Mouse (Mus musculus): ENCODE measurements around the gene Fgf11. TPM values are rescaled to one million over a fixed set of nuclear protein-coding genes. Genes with fewer than 3 reads are reported as not detected.
A peak's percentile ranks its signal among the peaks of the same experiment; 100 is the strongest.

Gene Fgf11
- polyA plus RNA-seq, 1 experiment from 2014 or later: 3.6 TPM

GRCm38 (mm10) chr11:69800138-69800391 is 1.6 kb downstream of the Fgf11 start:
- no peaks in the 10 kb centered on the region; the same call in 1 of the 2 replicates for H3K36me3 ChIP-seq
- H3K27me3 ChIP-seq: peaks cover 63% of the 10 kb centered on the region
- H3K4me1 ChIP-seq: peaks cover 68% of the 10 kb centered on the region
- no peak overlapping the region for H3K27ac ChIP-seq
- peak overlapping the region; percentile 79 for H3K9ac ChIP-seq
- peak overlapping the region; percentile 56 for H3K4me3 ChIP-seq
- WGBS: 1% methylated on average over 11 of the region's 11 CpGs
- peak overlapping the region; percentile 98 for H3K4me2 ChIP-seq
- no peak for ATAC-seq (ENCODE audit: insufficient number of reproducible peaks, insufficient read depth, low FRiP score, low TSS enrichment, low read depth)
- H3K9me3 ChIP-seq: no peaks in the 10 kb centered on the region

- peaks cover 62% of the 10 kb centered on the region for H3K27me3 ChIP-seq
- peak overlapping the region; percentile 40 for H3K27ac ChIP-seq
- H3K9me3 ChIP-seq: no peaks in the 10 kb centered on the region
- ATAC-seq (ENCODE audit: insufficient number of reproducible peaks, insufficient read depth, low FRiP score, low TSS enrichment, low read depth): no peak
- peak overlapping the region; percentile 98 for H3K4me2 ChIP-seq
- WGBS: 21% methylated on average over 12 of the region's 12 CpGs
- H3K36me3 ChIP-seq: no peaks in the 10 kb centered on the region; the same call in 1 of the 2 replicates
- H3K4me1 ChIP-seq: peaks cover 63% of the 10 kb centered on the region
- 0 out of 2 replicates have a peak overlapping the region, but pooled peaks have one; percentile 8 for H3K9ac ChIP-seq
- H3K4me3 ChIP-seq: peak overlapping the region; percentile 56
Measured at GRCm38 (mm10) chr11:69799394-69800137, 2.1 kb downstream of the Fgf11 start.

GRCm38 (mm10) chr11:69797924-69798323 is 3.7 kb downstream of the Fgf11 start:
- no peak overlapping the region for H3K4me3 ChIP-seq
- peaks cover 70% of the 10 kb centered on the region for H3K27me3 ChIP-seq
- no peak for ATAC-seq (ENCODE audit: insufficient number of reproducible peaks, insufficient read depth, low FRiP score, low TSS enrichment, low read depth)
- no peak overlapping the region for H3K27ac ChIP-seq
- WGBS: 70% methylated on average over 7 of the region's 7 CpGs
- H3K9ac ChIP-seq: no peak overlapping the region
- H3K4me2 ChIP-seq: no peak overlapping the region
- peaks cover 47% of the 10 kb centered on the region for H3K4me1 ChIP-seq
- H3K9me3 ChIP-seq: no peaks in the 10 kb centered on the region
- H3K36me3 ChIP-seq: no peaks in the 10 kb centered on the region; the same call in 1 of the 2 replicates

- WGBS: 2% methylated on average over 13 of the region's 13 CpGs
- Histone ChIP-seq H3K27me3 (peaks cover 58% of the 10 kb centered on the region), H3K9ac (peak overlapping the region; percentile 61), H3K4me3 (peak overlapping the region; percentile 48), H3K4me2 (peak overlapping the region; percentile 94), H3K36me3 (no peaks in the 10 kb centered on the region; the same call in 1 of the 2 replicates), H3K9me3 (no peaks in the 10 kb centered on the region), H3K27ac (no peak overlapping the region), H3K4me1 (peaks cover 28% of the 10 kb centered on the region)
- no peak for ATAC-seq (ENCODE audit: insufficient number of reproducible peaks, insufficient read depth, low FRiP score, low TSS enrichment, low read depth)
Measured at GRCm38 (mm10) chr11:69795983-69796435, 5.6 kb downstream of the Fgf11 start.

- peak within 1 kb of the TSS; percentile 48 for H3K4me3 ChIP-seq
- peaks cover 21% of the 10 kb centered on the region for H3K4me1 ChIP-seq
- ATAC-seq (ENCODE audit: insufficient number of reproducible peaks, insufficient read depth, low FRiP score, low TSS enrichment, low read depth): peak; percentile 92
- H3K27me3 ChIP-seq: peaks cover 58% of the 10 kb centered on the region
- no peaks in the 10 kb centered on the region for H3K9me3 ChIP-seq
- peak within 1 kb of the TSS; percentile 61 for H3K9ac ChIP-seq
- 3% methylated on average over 52 of the region's 52 CpGs for WGBS
- H3K36me3 ChIP-seq: no peaks in the 10 kb centered on the region; the same call in 1 of the 2 replicates
- peak within 1 kb of the TSS; percentile 94 for H3K4me2 ChIP-seq
- H3K27ac ChIP-seq: no peak within 1 kb of the TSS; the same call in 1 of the 2 replicates
Measured at GRCm38 (mm10) chr11:69795168-69795982, 6.3 kb downstream of the Fgf11 start, which contains the start of gene Chrnb1. Chrnb1 (minus strand) TSS chr11:69795943.

- 64% methylated on average over 5 of the region's 5 CpGs for WGBS
- peaks cover 53% of the 10 kb centered on the region for H3K27me3 ChIP-seq
- no peak overlapping the region for H3K4me3 ChIP-seq
- H3K9me3 ChIP-seq: no peaks in the 10 kb centered on the region
- H3K4me1 ChIP-seq: 0 out of 2 replicates have a peak, but pooled peaks cover 7% of the 10 kb centered on the region
- no peak overlapping the region for H3K4me2 ChIP-seq
- H3K27ac ChIP-seq: no peak overlapping the region
- no peak overlapping the region for H3K9ac ChIP-seq
- ATAC-seq (ENCODE audit: insufficient number of reproducible peaks, insufficient read depth, low FRiP score, low TSS enrichment, low read depth): no peak
- H3K36me3 ChIP-seq: no peaks in the 10 kb centered on the region; the same call in 1 of the 2 replicates
Measured at GRCm38 (mm10) chr11:69793429-69793828, 8.2 kb downstream of the Fgf11 start.

GRCm38 (mm10) chr11:69791420-69791819 is 10.2 kb downstream of the Fgf11 start:
- no peaks in the 10 kb centered on the region for H3K9me3 ChIP-seq
- H3K4me2 ChIP-seq: no peak overlapping the region
- H3K4me1 ChIP-seq: 0 out of 2 replicates have a peak, but pooled peaks cover 7% of the 10 kb centered on the region
- ATAC-seq (ENCODE audit: insufficient number of reproducible peaks, insufficient read depth, low FRiP score, low TSS enrichment, low read depth): no peak
- WGBS: 72% methylated on average over 5 of the region's 5 CpGs
- H3K27me3 ChIP-seq: peaks cover 33% of the 10 kb centered on the region
- no peak overlapping the region for H3K4me3 ChIP-seq
- H3K9ac ChIP-seq: no peak overlapping the region
- no peak overlapping the region for H3K27ac ChIP-seq
- H3K36me3 ChIP-seq: no peaks in the 10 kb centered on the region

- Histone ChIP-seq H3K4me3 (no peak overlapping the region), H3K9ac (no peak overlapping the region), H3K27me3 (peaks cover 14% of the 10 kb centered on the region), H3K4me1 (no peaks in the 10 kb centered on the region), H3K36me3 (no peaks in the 10 kb centered on the region), H3K9me3 (no peaks in the 10 kb centered on the region), H3K4me2 (no peak overlapping the region), H3K27ac (no peak overlapping the region)
- ATAC-seq (ENCODE audit: insufficient number of reproducible peaks, insufficient read depth, low FRiP score, low TSS enrichment, low read depth): no peak
- WGBS: 41% methylated on average over 5 of the region's 5 CpGs
Measured at GRCm38 (mm10) chr11:69789431-69789830, 12.2 kb downstream of the Fgf11 start.

- Histone ChIP-seq H3K4me2 (no peak overlapping the region), H3K27me3 (peaks cover under 1% of the 10 kb centered on the region; the same call in 1 of the 2 replicates), H3K4me3 (no peak overlapping the region), H3K4me1 (no peaks in the 10 kb centered on the region), H3K9ac (no peak overlapping the region), H3K27ac (no peak overlapping the region), H3K9me3 (no peaks in the 10 kb centered on the region), H3K36me3 (no peaks in the 10 kb centered on the region)
- no peak for ATAC-seq (ENCODE audit: insufficient number of reproducible peaks, insufficient read depth, low FRiP score, low TSS enrichment, low read depth)
- WGBS: 88% methylated on average over 5 of the region's 5 CpGs
Measured at GRCm38 (mm10) chr11:69787306-69787705, 14.4 kb downstream of the Fgf11 start.

GRCm38 (mm10) chr11:69784793-69785272 is 16.8 kb downstream of the Fgf11 start:
- no peak for ATAC-seq (ENCODE audit: insufficient number of reproducible peaks, insufficient read depth, low FRiP score, low TSS enrichment, low read depth)
- Histone ChIP-seq H3K4me1 (no peaks in the 10 kb centered on the region), H3K27ac (no peak overlapping the region), H3K36me3 (no peaks in the 10 kb centered on the region), H3K4me3 (no peak overlapping the region), H3K27me3 (peaks cover 6% of the 10 kb centered on the region; the same call in 1 of the 2 replicates), H3K4me2 (peak overlapping the region; percentile 23; the same call in 1 of the 2 replicates), H3K9ac (no peak overlapping the region), H3K9me3 (no peaks in the 10 kb centered on the region)
- WGBS: 45% methylated on average over 15 of the region's 15 CpGs

GRCm38 (mm10) chr11:69781828-69782227 is 19.8 kb downstream of the Fgf11 start:
- no peak for ATAC-seq (ENCODE audit: insufficient number of reproducible peaks, insufficient read depth, low FRiP score, low TSS enrichment, low read depth)
- Histone ChIP-seq H3K9ac (no peak overlapping the region), H3K27ac (no peak overlapping the region), H3K9me3 (no peaks in the 10 kb centered on the region), H3K27me3 (peaks cover 19% of the 10 kb centered on the region; the same call in 1 of the 2 replicates), H3K36me3 (peaks cover 20% of the 10 kb centered on the region), H3K4me2 (no peak overlapping the region), H3K4me1 (peaks cover 20% of the 10 kb centered on the region), H3K4me3 (no peak overlapping the region)
- WGBS: 38% methylated on average over 4 of the region's 4 CpGs
